Mouse (Mus musculus) cerebellum, adult 18-20 months (tissue): ENCODE results near the gene Ankrd2.

ENCODE experiments used
- DNase-seq, 2 experiments: peaks; one replicate each; pipeline ENCODE4 v3.0.0; 2021

Ankrd2 gene

GRCm38 (mm10) chr19:42016251-42016650 is 19.5 kb upstream of the Ankrd2 start:
- DNase-seq: no peak

GRCm38 (mm10) chr19:42016840-42017239 is 19.0 kb upstream of the Ankrd2 start:
- DNase-seq: no peak

- peak; percentile 89 to 95 for DNase-seq
Observed at GRCm38 (mm10) chr19:42017399-42018247, 18.2 kb upstream of the Ankrd2 start.

- no peak for DNase-seq
Observed at GRCm38 (mm10) chr19:42019011-42019522, 16.7 kb upstream of the Ankrd2 start.

- DNase-seq: no peak
Observed at GRCm38 (mm10) chr19:42021681-42022541, 13.9 kb upstream of the Ankrd2 start.

GRCm38 (mm10) chr19:42022542-42022848 is 13.3 kb upstream of the Ankrd2 start:
- DNase-seq: no peak

- peak; percentile 89 to 93 for DNase-seq
Observed at GRCm38 (mm10) chr19:42026158-42026557, 9.6 kb upstream of the Ankrd2 start.

- DNase-seq: no peak
Observed at GRCm38 (mm10) chr19:42031112-42031511, 4.7 kb upstream of the Ankrd2 start.

GRCm38 (mm10) chr19:42033611-42034010 is 2.2 kb upstream of the Ankrd2 start:
- peak in 1 of 2 experiments; percentile 35 for DNase-seq

GRCm38 (mm10) chr19:42034146-42034775 is 1.5 kb upstream of the Ankrd2 start:
- peak in 1 of 2 experiments; percentile 47 for DNase-seq

- DNase-seq: no peak
Observed at GRCm38 (mm10) chr19:42034881-42035455, 832 bp upstream of the Ankrd2 start.

- no peak for DNase-seq
Observed at GRCm38 (mm10) chr19:42036357-42036756, 557 bp downstream of the Ankrd2 start.

- no peak for DNase-seq
Observed at GRCm38 (mm10) chr19:42037167-42037702, 1.4 kb downstream of the Ankrd2 start.

- no peak for DNase-seq
Observed at GRCm38 (mm10) chr19:42038310-42038709, 2.5 kb downstream of the Ankrd2 start.

GRCm38 (mm10) chr19:42043988-42044387 is 8.2 kb downstream of the Ankrd2 start:
- no peak for DNase-seq

- DNase-seq: peak; percentile 53 to 57
Observed at GRCm38 (mm10) chr19:42045269-42046102, 9.7 kb downstream of the Ankrd2 start, which contains the start of gene Hoga1. Hoga1 (plus strand) TSS chr19:42045610.

GRCm38 (mm10) chr19:42050251-42050650 is 14.5 kb downstream of the Ankrd2 start:
- no peak for DNase-seq

- DNase-seq: no peak
Observed at GRCm38 (mm10) chr19:42051351-42051750, 15.6 kb downstream of the Ankrd2 start.

- no peak for DNase-seq
Observed at GRCm38 (mm10) chr19:42051948-42052347, 16.1 kb downstream of the Ankrd2 start, which contains the start of gene 4933411K16Rik. 4933411K16Rik (plus strand) TSS chr19:42052248.

- no peak for DNase-seq
Observed at GRCm38 (mm10) chr19:42054255-42054654, 18.5 kb downstream of the Ankrd2 start.

- no peak for DNase-seq
Observed at GRCm38 (mm10) chr19:42055881-42056280, 20.1 kb downstream of the Ankrd2 start.
